Mouse (Mus musculus) bone marrow macrophage, adult 2 months (primary cell): ENCODE measurements around the gene Haao.

Source experiments
- CTCF ChIP-seq: IDR thresholded peaks from 2 replicates; pipeline ENCODE4 v1.5.1; 2012; ENCODE audit warnings: low read depth, mild to moderate bottlenecking, low read length, moderate library complexity
- POLR2A ChIP-seq: IDR thresholded peaks from 2 replicates; pipeline ENCODE4 v1.6.1; 2012; ENCODE audit warnings: mild to moderate bottlenecking, low read depth, low read length, borderline replicate concordance

- TF ChIP-seq POLR2A: no peak
- no peak for TF ChIP-seq CTCF
Observed at GRCm38 (mm10) chr17:83795121-83795520, 52.6 kb downstream of the Haao start.
